Mouse (Mus musculus) lung, embryonic 15.5 days (tissue): Measurements from ENCODE around the gene Tnfaip8l1. TPM values are rescaled to one million over a fixed set of nuclear protein-coding genes. Genes with fewer than 3 reads are reported as not detected.

ENCODE experiments used
- ATAC-seq: fragments of 200-750 bp; cut with Nextera tagmentation; 2 replicates; pipeline ENCODE4 v1.8.0; 2017; ENCODE audit warnings: moderate number of reproducible peaks, borderline replicate concordance; ENCODE audit not compliant: low FRiP score, low TSS enrichment; ENCODE audit errors: extremely low read depth
- H3K27ac ChIP-seq: fragments of 300-500 bp; sonication (generic); 2 replicates; pipeline ENCODE4 v1.5.1; 2015; ENCODE audit warnings: moderate library complexity, mild to moderate bottlenecking, inconsistent platforms
- H3K27me3 ChIP-seq: fragments of 300-500 bp; sonication (generic); 2 replicates; pipeline ENCODE4 v1.6.1; 2015; ENCODE audit warnings: inconsistent platforms
- H3K36me3 ChIP-seq: fragments of 300-500 bp; sonication (generic); 2 replicates; pipeline ENCODE4 v1.6.1; 2015; ENCODE audit warnings: inconsistent platforms
- H3K4me1 ChIP-seq: fragments of 300-500 bp; sonication (generic); 2 replicates; pipeline ENCODE4 v1.6.1; 2015; ENCODE audit warnings: inconsistent platforms
- H3K4me2 ChIP-seq: fragments of 300-500 bp; sonication (generic); 2 replicates; pipeline ENCODE4 v1.6.1; 2015; ENCODE audit warnings: inconsistent platforms, mild to moderate bottlenecking, moderate library complexity
- H3K4me3 ChIP-seq: fragments of 300-500 bp; sonication (generic); 2 replicates; pipeline ENCODE4 v1.5.1; 2015; ENCODE audit warnings: mild to moderate bottlenecking, inconsistent platforms
- H3K9ac ChIP-seq: fragments of 300-500 bp; sonication (generic); 2 replicates; pipeline ENCODE4 v1.6.1; 2015; ENCODE audit warnings: inconsistent platforms
- H3K9me3 ChIP-seq: fragments of 300-500 bp; sonication (generic); 2 replicates; pipeline ENCODE4 v1.6.1; 2016; ENCODE audit warnings: inconsistent platforms
- WGBS: fragments of 180-500 bp; shearing (Covaris S2); methylation state at CpG from one replicate; pipeline ENCODE4 v1.1.7; 2015; 5-methylcytosine and 5-hydroxymethylcytosine counted together
- polyA plus RNA-seq: library from polyadenylated mRNA; unstranded; fragments of >200 nt; fragmentation: Nextera tagmentation; extraction: Ambion mirVana; gene quantifications from 2 replicates; pipeline ENCODE4 v1.2.1, GENCODE M21; 2015

Gene Tnfaip8l1
- polyA plus RNA-seq = 15.3 and 18.3 TPM in 2 replicates

DNA sequence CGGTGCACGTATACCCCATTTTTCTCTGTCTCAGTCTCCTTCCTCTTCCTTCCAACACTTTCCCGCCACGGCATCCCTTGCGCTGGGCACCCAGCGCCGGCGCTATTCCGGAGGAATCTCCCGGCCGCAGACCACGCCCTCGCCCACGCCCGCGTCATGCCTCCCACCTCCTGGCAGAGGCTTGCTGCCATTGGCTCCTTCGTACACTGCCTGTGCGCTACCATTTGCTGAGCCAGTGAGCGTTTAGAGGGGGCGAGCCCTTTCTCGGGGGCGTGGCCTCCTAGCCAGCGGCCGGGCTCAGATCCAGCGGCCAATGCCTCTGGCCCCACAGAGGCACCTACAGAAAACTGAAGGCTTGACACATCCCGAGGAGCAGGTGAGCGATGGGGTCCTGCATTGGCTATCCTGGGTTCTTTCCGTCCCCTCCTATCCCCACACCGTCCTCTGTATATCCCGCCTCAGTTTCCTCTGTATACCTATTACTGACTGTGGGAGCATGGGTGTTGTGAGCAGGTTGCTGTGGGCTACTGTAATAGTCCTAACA is at the start of gene Tnfaip8l1:
TSS of gene Tnfaip8l1 (plus strand) at position 247 of the 544 bp plus-strand sequence.
- peak within 1 kb of the TSS; percentile 71 for H3K4me2 ChIP-seq
- peak; percentile 97 for ATAC-seq
- H3K9ac ChIP-seq = peak within 1 kb of the TSS; percentile 42
- peak within 1 kb of the TSS; percentile 36 for H3K27ac ChIP-seq
- H3K4me1 ChIP-seq = peaks cover 21% of the 10 kb centered on the region
- WGBS = under 1% methylated on average over 30 of the region's 30 CpGs
- peaks cover 16% of the 10 kb centered on the region for H3K27me3 ChIP-seq
- H3K9me3 ChIP-seq = no peaks in the 10 kb centered on the region
- H3K36me3 ChIP-seq = no peaks in the 10 kb centered on the region
- H3K4me3 ChIP-seq = peak within 1 kb of the TSS; percentile 49

DNA sequence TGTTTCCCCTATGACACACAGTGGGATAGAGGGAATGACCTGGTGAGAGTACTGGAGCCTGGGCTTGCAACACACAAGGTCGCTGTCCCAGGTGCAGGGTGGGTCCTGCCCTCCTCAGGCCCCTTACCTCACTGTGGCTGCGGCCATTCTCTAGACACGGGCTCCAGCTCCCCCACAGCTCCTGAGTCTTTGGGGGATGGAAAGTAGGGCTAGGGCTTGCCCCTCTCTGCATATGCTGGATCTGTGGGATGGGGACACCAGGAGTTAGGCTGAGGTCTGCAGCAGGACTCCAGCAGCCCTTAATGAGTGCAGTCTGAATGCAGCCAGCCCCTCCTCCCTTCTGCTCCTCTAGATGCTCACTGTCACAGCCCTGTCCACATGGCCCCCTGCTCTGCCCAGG is 49.5 kb upstream of the Tnfaip8l1 start:
- H3K4me2 ChIP-seq = no peak overlapping the region
- no peak overlapping the region for H3K27ac ChIP-seq
- ATAC-seq = no peak
- 80% methylated on average over 3 of the region's 3 CpGs for WGBS
- H3K9me3 ChIP-seq = no peaks in the 10 kb centered on the region
- H3K27me3 ChIP-seq = peaks cover 15% of the 10 kb centered on the region
- no peak overlapping the region for H3K4me3 ChIP-seq
- no peak overlapping the region for H3K9ac ChIP-seq
- H3K36me3 ChIP-seq = no peaks in the 10 kb centered on the region
- peaks cover 5% of the 10 kb centered on the region; the same call in 1 of the 2 replicates for H3K4me1 ChIP-seq

DNA sequence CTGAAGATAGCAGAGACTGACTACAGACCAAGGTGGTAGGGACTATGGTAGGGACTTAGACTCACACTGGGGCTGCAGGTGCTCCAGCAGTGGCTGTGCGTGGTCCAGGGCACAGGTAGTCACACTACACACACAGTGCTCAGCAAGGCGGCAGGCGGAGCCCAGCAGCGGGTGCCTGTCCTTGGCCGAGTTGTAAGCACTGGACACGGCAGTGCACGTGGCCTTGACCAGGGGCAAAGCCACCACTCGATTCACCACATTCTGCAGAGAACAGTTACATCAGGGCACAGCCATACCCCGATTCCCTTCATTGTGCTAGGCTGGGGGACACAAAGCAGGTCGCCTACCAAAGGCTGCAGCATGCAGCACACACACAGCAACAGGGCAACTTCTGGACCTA is 46.1 kb upstream of the Tnfaip8l1 start:
- Histone ChIP-seq H3K4me1 (peaks cover 16% of the 10 kb centered on the region), H3K4me3 (no peak overlapping the region), H3K9me3 (no peaks in the 10 kb centered on the region), H3K4me2 (no peak overlapping the region), H3K27ac (no peak overlapping the region), H3K27me3 (peaks cover 47% of the 10 kb centered on the region), H3K36me3 (no peaks in the 10 kb centered on the region), H3K9ac (no peak overlapping the region)
- ATAC-seq = no peak
- WGBS = 76% methylated on average over 10 of the region's 10 CpGs

DNA sequence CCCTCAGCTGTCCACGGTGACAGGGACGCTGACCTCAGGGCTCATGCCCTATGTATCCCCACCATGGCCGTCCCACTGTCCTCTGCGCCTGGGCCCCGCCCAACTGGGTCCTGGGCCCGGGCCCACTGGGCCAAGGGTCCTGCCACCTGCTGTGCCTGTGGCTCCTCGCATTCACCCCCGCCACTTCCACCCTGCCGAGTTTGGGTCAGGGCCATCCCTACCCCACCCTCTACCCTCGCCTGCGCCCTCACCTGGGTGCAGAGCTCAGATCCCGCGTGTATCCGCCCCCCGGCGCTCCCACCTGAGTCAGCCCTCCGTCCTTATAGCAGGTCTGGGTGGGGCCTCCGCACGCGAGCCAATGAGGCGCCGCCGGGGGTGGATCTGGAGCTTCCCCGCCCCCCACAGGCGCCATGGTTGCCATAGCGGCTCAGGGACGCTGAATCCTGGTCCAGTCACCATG is 45.0 kb upstream of the Tnfaip8l1 start, which contains the start of gene Plin5:
TSS of gene Plin5 (minus strand) at position 346 of the 460 bp plus-strand sequence.
- Histone ChIP-seq H3K9ac (no peak within 1 kb of the TSS), H3K27ac (no peak within 1 kb of the TSS), H3K36me3 (no peaks in the 10 kb centered on the region), H3K4me1 (peaks cover 16% of the 10 kb centered on the region), H3K9me3 (peaks cover 2% of the 10 kb centered on the region; the same call in 1 of the 2 replicates), H3K4me2 (peak within 1 kb of the TSS; percentile 69), H3K4me3 (peak within 1 kb of the TSS; percentile 34), H3K27me3 (peaks cover 58% of the 10 kb centered on the region)
- 1% methylated on average over 27 of the region's 27 CpGs for WGBS
- ATAC-seq = peak; percentile 59

DNA sequence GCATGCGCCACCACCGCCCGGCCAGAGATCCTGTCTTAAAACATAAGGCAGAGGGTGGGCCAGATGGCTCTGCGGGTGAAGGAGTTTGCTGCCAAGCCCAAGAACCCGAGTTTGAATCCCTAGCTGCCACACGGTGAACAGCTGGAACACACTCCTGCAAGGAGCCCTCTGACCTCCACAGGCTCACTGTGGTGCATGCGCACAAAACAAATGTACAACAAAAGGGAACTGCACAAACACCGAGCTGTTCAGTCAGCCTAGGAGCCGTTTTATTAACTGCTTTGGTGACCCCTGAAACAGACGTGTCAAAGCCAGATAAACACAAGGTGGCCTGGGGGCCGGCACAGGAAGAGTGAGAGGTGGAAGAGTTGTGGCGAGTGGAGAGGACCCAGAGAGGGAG is 42.8 kb upstream of the Tnfaip8l1 start:
- H3K36me3 ChIP-seq = no peaks in the 10 kb centered on the region
- peak overlapping the region; percentile 18 for H3K4me2 ChIP-seq
- H3K9me3 ChIP-seq = peaks cover 8% of the 10 kb centered on the region; the same call in 1 of the 2 replicates
- WGBS = 35% methylated on average over 12 of the region's 12 CpGs
- no peak overlapping the region for H3K9ac ChIP-seq
- H3K4me1 ChIP-seq = peaks cover 21% of the 10 kb centered on the region
- H3K27ac ChIP-seq = no peak overlapping the region
- H3K4me3 ChIP-seq = 0 out of 2 replicates have a peak overlapping the region, but pooled peaks have one; percentile 6
- no peak for ATAC-seq
- H3K27me3 ChIP-seq = peaks cover 78% of the 10 kb centered on the region

DNA sequence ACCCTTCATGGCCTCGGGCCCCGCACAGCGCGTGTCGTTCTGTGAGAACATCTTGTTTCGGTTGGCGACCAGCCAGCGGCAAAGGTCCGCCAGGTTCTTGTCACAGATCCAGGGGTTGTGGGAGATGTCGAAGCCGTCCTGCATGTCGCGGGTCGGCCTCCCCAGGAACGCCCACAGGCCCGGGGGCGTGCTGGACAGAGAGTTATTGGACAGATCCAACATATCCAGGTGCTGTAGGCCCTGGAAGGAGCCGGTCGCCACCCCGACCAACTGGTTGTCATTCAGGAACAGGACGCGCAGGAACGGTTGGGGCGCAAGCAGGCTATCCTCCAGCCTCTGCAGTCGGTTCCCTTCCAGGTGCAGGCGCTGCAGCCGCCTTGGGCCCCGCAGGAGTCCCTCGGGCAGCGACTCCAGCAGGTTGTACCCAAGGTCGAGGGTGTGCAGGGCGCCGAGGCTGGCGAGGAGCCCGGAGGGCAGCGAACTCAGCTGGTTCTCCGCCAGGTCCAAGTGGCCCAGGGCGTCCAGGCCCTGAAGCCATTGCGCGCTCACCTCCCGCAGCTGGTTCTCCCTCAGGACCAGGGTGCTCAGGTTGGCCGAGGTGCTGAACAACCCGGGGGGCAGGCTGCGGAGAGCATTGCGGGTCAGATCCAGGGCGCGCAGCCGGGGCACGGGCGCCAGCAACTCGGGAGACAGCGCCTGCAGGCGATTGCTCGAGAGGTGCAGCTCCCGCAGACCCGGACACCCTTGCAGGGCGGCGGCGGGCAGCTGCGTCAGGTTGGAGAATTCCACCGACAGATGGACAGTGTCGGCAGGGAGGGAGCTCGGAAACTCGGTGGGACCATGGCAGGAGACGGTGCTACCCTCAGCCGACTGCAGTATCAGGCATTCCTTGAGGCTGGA is 42.0 kb upstream of the Tnfaip8l1 start:
- Histone ChIP-seq H3K9ac (no peak overlapping the region), H3K4me3 (0 out of 2 replicates have a peak overlapping the region, but pooled peaks have one; percentile 6), H3K27ac (no peak overlapping the region), H3K9me3 (peaks cover 8% of the 10 kb centered on the region; the same call in 1 of the 2 replicates), H3K4me2 (peak overlapping the region; percentile 18), H3K36me3 (no peaks in the 10 kb centered on the region), H3K27me3 (peaks cover 84% of the 10 kb centered on the region), H3K4me1 (peaks cover 25% of the 10 kb centered on the region)
- WGBS = 3% methylated on average over 66 of the region's 66 CpGs
- no peak for ATAC-seq

DNA sequence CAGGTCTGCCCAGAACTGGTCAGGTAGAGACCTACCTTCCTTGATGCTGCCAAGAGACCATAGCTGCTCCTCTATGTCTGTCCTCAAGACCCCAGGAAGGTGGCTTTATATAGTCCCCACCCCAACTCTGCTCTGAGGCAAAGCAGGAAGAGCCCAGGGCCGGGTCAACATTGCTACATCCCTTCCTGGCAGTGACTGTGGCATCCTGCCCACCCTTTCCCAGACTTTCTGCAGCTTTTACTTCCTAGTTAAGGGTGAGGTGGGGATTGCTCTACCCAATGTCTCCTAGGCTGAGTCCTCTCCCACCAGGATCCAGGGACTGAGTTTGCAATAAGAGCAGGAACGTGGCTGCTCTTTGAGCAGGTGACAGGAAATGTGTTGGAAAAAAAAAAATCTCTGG is 40.5 kb upstream of the Tnfaip8l1 start, which contains the start of gene Lrg1:
TSS of gene Lrg1 (minus strand) at position 176 of the 400 bp plus-strand sequence.
- Histone ChIP-seq H3K36me3 (no peaks in the 10 kb centered on the region), H3K9me3 (peaks cover 8% of the 10 kb centered on the region; the same call in 1 of the 2 replicates), H3K9ac (no peak within 1 kb of the TSS), H3K4me1 (peaks cover 25% of the 10 kb centered on the region), H3K4me3 (no peak within 1 kb of the TSS), H3K4me2 (no peak within 1 kb of the TSS), H3K27me3 (peaks cover 82% of the 10 kb centered on the region), H3K27ac (no peak within 1 kb of the TSS)
- WGBS = 35% methylated on average over 2 of the region's 2 CpGs
- no peak for ATAC-seq

DNA sequence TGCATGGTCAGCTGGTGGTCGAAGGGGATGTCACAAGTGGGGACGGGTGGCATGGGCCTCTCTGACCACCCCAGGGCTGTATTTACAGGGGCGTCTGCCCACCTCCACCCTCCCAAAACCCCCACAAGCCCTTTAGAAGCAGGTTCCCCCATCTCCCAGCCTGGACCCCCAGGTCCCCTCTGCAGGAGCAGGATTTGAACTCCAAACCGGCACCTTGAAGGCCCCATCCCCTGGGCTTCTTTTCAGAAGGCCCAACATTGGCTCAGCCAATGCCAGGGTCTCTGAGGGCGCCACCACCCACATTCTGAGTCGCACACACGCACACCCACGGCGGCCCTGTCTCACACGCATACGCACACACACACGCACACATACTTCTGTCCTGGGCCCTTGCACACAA is 39.1 kb upstream of the Tnfaip8l1 start:
- no peak overlapping the region for H3K27ac ChIP-seq
- H3K4me3 ChIP-seq = no peak overlapping the region
- peaks cover 73% of the 10 kb centered on the region for H3K27me3 ChIP-seq
- no peaks in the 10 kb centered on the region for H3K36me3 ChIP-seq
- peaks cover 8% of the 10 kb centered on the region; the same call in 1 of the 2 replicates for H3K9me3 ChIP-seq
- no peak overlapping the region for H3K9ac ChIP-seq
- 87% methylated on average over 12 of the region's 12 CpGs for WGBS
- H3K4me1 ChIP-seq = peaks cover 19% of the 10 kb centered on the region
- H3K4me2 ChIP-seq = no peak overlapping the region
- no peak for ATAC-seq

DNA sequence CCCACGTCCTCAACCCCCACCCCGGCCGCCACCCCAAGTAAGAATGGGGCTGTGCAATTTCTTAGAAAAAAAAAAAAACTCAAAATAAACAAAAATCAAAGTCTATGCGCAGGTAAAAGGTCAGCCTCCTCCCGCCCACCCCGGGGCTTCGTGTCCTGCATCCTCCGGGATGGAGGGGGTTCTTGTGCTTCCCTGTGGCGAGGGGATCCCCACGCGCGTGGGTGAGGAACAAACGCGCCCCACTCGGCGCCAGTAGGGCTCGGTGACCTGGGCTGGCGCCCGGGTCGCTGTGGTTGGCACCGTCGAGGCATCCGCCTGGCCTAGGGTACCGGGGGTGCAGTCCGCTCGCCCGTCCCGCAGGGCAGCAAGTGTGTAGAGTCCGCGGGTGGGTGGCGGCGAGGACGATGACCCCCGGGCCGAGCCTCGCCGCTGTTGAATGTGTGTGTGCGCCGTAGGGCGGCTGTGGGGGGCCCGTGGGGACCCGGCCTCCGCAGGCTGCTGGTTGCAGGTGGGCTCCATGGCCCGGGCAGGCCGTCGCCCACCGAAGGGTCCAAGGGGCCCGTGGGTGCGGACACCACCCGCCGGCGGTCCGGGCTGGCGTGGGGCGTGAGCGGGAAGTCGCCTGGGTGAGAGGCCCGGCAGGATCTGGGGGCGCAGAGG is 38.5 kb upstream of the Tnfaip8l1 start:
- H3K4me1 ChIP-seq = peaks cover 19% of the 10 kb centered on the region
- H3K27me3 ChIP-seq = peaks cover 66% of the 10 kb centered on the region
- H3K36me3 ChIP-seq = no peaks in the 10 kb centered on the region
- 0 out of 2 replicates have a peak, but pooled peaks have one; percentile 5 for ATAC-seq
- H3K27ac ChIP-seq = no peak overlapping the region
- 0 out of 2 replicates have a peak overlapping the region, but pooled peaks have one; percentile 25 for H3K9ac ChIP-seq
- WGBS = 32% methylated on average over 59 of the region's 59 CpGs
- peak overlapping the region; percentile 71 for H3K4me2 ChIP-seq
- H3K9me3 ChIP-seq = peaks cover 8% of the 10 kb centered on the region; the same call in 1 of the 2 replicates
- peak overlapping the region; percentile 38 for H3K4me3 ChIP-seq

DNA sequence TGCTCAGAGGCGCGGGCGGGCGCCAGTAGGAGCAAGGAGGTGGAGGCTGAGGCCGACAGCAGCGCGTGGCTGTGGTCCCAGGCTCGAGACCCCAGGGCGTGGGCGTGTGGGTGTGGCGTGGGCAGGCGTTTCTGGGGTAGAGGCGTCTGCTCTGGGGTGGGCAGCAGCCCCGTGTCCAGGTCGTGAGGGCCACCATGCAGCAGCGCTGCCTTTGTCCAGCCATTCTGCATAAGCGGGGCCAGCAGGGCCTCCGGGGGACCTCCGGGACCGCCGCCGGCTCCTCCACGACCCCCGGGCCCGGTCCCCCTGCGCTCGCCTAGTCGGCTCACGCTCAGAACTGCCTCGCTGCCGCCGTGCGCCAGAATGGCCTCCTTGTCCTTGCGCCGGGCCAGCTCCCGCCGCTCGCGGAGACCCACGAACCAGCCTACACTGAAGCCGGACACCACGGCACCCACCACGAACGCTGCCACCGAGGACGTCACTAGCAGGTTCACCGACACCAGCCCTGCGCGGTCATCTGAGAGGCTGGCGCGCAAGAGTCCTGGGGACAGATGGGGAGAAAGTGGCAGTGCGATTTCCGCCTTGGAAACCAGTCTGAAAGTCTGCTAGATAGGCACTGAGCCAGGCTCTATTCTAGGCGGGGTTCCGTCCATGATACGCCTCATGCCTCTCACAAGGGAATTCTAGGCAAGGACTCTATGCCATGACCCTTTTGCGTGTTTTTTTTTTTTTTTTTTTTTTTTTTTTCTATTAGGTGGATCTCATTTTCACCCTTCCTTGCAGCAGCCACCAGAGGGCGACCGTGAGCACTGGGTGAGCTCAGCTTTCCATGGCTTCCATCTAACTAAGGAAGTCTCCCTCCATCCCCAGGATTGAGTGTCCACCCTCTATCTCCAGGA is 37.7 kb upstream of the Tnfaip8l1 start:
- no peaks in the 10 kb centered on the region for H3K36me3 ChIP-seq
- H3K27me3 ChIP-seq = peaks cover 58% of the 10 kb centered on the region
- 0 out of 2 replicates have a peak, but pooled peaks have one; percentile 25 for ATAC-seq
- H3K9ac ChIP-seq = peak overlapping the region; percentile 25
- peak overlapping the region; percentile 38 for H3K4me3 ChIP-seq
- no peak overlapping the region for H3K27ac ChIP-seq
- peaks cover 8% of the 10 kb centered on the region; the same call in 1 of the 2 replicates for H3K9me3 ChIP-seq
- peaks cover 17% of the 10 kb centered on the region for H3K4me1 ChIP-seq
- peak overlapping the region; percentile 71 for H3K4me2 ChIP-seq
- WGBS = 10% methylated on average over 58 of the region's 59 CpGs
